Mouse (Mus musculus): ENCODE data around the gene Slc12a7.

Slc12a7 gene

DNA sequence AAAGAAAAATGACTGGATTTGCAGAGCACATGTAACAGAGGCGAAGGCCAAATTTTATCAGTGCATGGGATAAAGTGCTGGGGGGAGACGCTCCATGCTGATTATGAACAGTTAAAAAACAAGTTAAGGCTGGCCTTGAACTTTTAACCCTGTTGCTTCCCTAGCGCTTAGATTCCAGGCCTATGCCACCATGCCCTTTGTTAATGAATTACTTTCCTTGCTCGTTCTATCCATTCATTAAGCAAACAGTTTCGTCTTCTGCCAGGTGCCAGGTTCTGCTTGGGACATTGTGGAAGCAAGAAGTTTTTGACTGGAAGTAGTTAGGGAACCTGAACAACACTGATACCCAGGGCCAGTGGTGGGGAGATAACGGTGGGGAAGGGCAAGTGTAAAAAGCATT lies 90.8 kb downstream of the Slc12a7 start:
- no peak for DNase-seq

DNA sequence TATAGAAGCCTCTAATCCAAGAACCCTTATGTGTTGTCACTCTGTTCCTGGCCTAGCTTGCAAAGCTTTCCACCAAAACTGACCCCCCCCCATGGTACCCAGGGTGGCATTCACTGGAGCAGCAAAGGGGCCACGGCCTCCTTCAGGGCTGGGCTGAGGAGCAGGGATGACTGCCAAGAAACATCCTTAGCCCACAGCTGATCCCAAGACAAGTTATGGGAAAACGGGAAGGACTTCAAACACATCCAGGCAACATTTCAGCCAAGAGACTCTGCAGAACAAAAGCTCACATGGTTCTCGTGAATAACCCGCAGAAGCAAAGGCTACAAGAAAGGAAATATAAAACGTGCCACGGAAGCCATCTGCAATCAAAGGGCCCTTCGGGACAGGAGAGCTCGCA lies 94.3 kb downstream of the Slc12a7 start:
- DNase-seq, result no peak

DNA sequence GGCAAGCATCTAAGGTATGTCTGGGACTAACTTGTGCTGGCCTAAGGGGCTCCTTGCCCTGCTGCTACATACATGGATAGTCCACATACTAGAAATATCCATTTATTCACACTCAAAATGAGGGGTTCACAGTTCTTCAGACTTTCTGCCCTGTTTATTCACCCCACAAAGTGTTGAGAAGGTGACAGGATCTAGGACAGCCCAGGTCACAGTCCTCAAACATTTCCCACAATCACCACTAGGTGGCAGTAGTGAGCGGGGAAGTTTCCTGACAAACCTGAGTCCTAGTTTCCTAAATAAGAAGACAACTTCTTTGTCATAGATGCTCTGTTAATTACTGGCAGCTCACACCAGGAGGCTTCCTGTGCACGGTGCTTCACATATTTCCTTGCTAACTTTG lies 98.6 kb downstream of the Slc12a7 start:
- peak; percentile 14 for DNase-seq

DNA sequence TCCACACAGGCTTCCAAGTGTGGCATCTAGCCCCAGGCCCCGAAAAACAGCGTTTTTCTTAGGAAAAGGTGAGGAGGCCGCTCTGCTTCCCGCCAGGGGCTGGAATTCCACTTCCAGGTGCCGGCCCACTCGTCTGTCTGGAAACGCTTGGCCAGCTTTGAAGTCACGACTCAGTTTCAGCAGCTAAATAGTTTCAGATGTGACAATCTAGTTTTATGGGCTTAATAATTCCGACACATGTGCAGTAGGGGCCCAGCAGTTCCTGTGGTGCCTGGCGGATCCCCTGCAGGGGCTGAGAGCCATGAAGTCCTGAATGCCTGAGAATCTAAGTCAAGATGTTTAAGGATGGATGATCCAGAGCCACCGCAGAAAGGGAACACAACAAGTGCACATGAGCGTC lies 100.9 kb downstream of the Slc12a7 start:
- DNase-seq, result no peak

DNA sequence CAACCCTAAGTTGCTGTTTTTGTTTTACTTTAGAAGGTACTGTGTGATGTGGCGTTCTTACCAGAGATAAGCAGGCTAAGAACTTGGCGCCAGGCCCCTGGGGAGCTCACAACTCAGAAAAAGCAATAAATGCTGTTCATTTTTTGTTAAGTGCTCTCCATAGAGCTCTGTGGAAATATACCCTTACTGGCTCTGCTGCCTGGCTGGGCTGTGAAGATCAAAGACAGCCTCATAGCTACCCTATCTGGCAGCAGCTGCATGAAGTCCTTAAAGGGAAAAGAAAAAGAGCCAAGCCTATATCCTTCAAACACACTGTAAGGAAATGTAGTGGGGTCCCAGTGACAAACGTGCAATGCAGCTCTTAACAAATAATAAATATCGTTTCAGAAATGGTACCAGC lies 102.9 kb downstream of the Slc12a7 start:
- DNase-seq, result no peak

DNA sequence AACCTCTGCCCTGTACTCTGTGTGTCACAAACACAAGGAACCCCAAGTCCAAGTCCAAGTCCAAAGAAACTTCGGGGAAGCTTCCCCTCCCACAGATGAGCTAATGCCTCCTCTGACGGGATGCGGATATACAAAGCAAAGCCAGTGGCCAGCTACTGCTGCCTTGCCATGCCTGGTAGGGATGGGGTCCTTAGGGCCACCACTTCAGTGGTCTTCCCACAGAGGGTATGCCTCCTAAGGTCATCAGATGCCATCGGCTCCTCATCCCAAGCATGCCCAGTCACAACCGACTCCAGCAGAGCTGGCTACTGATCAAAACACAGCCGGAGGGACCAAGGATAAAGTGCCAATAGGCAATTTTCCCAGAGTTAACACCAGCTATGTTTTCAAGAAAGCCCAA lies 103.6 kb downstream of the Slc12a7 start:
- DNase-seq, result no peak

DNA sequence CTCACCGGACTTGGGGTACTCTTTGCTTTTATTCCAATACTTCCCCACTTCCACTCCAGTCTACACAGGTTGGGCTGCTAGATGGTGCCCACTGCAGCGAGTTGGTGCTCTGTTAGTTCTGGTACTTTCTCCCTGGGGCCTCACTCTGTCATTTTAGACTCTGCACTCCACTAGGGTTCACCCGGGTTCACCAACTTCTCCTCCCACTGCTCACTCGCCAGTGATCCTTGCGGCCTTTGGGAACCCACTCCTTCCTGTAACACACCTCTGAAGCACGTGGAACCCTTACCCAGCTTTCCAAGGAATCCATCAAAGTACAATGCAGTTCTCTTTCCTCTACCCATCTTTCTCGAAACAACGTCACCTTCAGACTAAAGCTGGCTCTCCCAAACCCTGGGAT lies 104.8 kb downstream of the Slc12a7 start:
- DNase-seq, result no peak

DNA sequence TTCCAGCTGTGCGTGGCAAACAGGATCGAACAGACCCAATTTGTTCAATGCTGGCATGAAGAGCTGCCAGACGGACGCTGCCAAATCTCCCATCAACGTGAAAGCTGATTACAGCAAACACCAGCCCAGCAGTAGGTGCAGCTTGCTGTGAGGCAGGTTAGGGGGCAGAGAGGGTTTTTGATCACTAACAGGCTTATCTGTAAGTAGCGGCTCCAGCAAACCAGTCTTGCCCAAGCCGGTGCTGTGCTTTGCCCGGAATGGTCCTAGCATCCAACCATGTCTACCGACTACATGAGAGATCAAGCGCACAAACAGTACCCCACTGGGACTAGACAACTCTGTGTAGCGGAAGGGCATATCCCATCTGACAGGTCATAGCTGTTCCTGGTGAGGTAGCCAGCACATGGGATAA lies 106.2 kb downstream of the Slc12a7 start:
- DNase-seq, result no peak

DNA sequence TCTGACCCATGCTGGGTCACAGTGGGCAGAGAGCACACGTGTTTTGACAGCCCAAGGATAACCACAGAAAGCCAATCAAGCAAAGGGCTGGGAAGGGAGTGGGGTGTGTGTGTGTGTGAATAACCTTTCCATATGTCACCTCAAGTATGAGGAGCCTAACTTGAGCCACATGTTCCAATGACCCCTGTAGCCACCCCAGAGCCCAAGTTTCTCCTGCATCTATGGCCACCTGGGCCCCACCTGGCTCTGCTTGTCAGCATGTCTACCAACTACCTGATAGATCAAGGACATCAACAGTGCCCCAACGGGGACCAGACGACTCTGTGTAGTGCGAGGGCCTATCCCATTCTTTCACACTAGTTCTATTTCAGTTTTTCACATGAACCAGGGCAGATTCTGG lies 106.8 kb downstream of the Slc12a7 start:
- no peak for DNase-seq

DNA sequence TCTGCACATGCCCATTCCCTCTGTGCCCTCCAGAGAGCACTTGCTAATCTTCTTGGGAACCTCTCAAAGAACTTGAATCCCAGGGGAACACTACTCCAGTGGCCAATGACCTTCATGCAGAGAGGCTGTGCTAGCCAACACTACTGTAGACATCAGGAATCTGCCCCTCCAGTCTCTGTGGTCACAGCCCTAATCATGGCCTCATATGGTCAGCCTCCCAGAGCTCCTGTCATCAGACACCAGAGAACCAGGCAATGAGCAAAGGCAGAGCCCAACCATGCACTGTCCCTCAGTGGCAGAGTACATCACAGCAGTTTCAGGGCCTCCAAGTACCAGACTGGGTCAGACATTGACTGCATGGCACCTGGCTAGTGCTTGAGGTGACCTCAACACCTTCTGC lies 109.8 kb downstream of the Slc12a7 start:
- DNase-seq, result no peak

DNA sequence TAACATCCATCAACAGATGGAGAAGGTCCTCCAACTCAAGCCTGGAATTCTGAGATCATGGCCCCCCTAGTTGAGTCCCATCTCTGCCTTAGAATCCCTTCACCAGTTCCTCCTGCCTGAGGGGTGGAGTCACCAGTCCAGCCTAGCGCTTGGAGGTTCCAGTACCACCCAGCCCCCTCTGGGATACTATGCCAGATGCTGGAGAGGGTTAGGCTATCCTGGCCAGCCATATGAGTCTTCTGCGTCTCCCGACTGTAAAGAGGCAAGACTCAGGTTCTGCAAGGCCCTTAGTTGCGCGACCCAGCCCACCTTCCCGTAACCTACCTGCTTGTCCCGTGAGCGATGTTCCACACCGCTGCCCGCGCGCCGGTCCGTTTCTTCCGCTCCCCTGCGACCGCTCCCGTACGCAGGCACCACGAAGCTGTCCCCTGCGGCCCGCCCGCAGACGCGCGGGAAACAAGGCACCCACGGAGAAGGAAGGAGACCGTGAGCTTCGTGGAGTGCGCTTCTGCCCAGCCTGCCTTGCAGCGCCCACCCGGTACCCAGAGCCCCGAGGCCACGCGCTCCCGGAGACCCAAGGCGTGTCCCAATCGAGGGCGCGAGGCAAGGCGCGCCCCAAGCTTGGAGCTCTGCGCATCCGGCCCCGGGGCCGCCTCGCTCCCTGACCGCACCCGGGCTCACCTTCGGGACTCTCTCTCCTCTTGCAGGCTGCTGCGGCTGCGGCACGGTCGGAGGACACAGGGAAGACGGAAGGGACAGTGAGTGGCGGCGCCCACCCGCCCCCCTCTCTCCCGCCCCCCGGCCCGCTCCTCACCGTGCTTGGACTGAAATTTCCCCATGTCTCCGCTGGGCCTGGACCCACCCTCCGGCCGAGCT lies 113.9 kb downstream of the Slc12a7 start:
- DNase-seq, result no peak

DNA sequence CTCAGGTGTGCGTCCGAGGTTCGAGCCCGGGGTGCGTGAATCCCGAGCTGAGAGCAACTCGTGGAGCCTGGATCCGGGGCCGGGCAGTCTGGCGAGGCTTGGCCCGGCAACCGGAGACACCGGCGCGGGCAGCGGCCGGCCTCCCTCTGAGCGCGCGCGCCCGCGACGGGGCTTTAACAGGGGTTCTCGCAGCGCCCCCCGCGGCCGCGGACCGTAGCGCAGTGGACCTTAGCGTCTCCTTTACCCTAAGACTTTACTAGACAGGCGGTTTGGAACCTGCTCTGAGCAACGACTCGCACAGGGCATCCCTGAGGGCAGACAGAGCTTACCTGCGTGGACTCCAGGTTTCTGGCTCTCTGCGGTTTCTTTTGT lies 114.6 kb downstream of the Slc12a7 start, which contains the start of gene Nkd2:
Nkd2 (minus strand) TSS at position 167 of the 372 bp plus-strand sequence.
- DNase-seq, result peak; percentile 60
